Mouse (Mus musculus): Measurements from ENCODE around the gene Gm10260. TPM values are rescaled to one million over a fixed set of nuclear protein-coding genes. Genes with fewer than 3 reads are reported as not detected.

Gm10260 gene
- polyA plus RNA-seq, 1 experiment from 2014 or later, result 4.9 TPM

GRCm38 (mm10) chr13:97763436-97763835, 3.0 kb upstream of the Gm10260 start:
- Histone ChIP-seq H3K4me3 (ENCODE audit: low read depth, low read length) (no peak overlapping the region), H3K4me2 (ENCODE audit: low read depth, low read length) (no peak overlapping the region), H3K9ac (ENCODE audit: low read depth, low read length) (no peak overlapping the region), H3K4me1 (ENCODE audit: control insufficient read depth, low read depth, low read length) (peaks cover 26% of the 10 kb centered on the region), H3K27me3 (ENCODE audit: control insufficient read depth, insufficient read depth, low read depth, low read length) (no peaks in the 10 kb centered on the region), H3K36me3 (ENCODE audit: control insufficient read depth, insufficient read depth) (no peaks in the 10 kb centered on the region), H3K9me3 (replicated peaks; ENCODE audit: control insufficient read depth, low read length) (no peaks in the 10 kb centered on the region), H3K27ac (ENCODE audit: low read length) (no peak overlapping the region; the same call in 1 of the 2 replicates)
- no peak for ATAC-seq (ENCODE audit: low read depth)
- 81% methylated on average over 6 of the region's 6 CpGs for WGBS (ENCODE audit: insufficient replicate concordance)

- H3K4me1 ChIP-seq (ENCODE audit: control insufficient read depth, low read depth, low read length), result peaks cover 25% of the 10 kb centered on the region
- no peaks in the 10 kb centered on the region for H3K36me3 ChIP-seq (ENCODE audit: control insufficient read depth, insufficient read depth)
- no peak overlapping the region for H3K4me3 ChIP-seq (ENCODE audit: low read depth, low read length)
- no peak overlapping the region for H3K27ac ChIP-seq (ENCODE audit: low read length)
- H3K9ac ChIP-seq (ENCODE audit: low read depth, low read length), result no peak overlapping the region
- no peaks in the 10 kb centered on the region for H3K9me3 ChIP-seq (replicated peaks; ENCODE audit: control insufficient read depth, low read length)
- 65% methylated on average over 8 of the region's 8 CpGs for WGBS (ENCODE audit: insufficient replicate concordance)
- no peak overlapping the region for H3K4me2 ChIP-seq (ENCODE audit: low read depth, low read length)
- no peak for ATAC-seq (ENCODE audit: low read depth)
- no peaks in the 10 kb centered on the region for H3K27me3 ChIP-seq (ENCODE audit: control insufficient read depth, insufficient read depth, low read depth, low read length)
These were observed 1.7 kb upstream of the Gm10260 start for GRCm38 (mm10) chr13:97762121-97762520.

- Histone ChIP-seq H3K9me3 (replicated peaks; ENCODE audit: control insufficient read depth, low read length) (no peaks in the 10 kb centered on the region), H3K9ac (ENCODE audit: low read depth, low read length) (no peak overlapping the region), H3K4me1 (ENCODE audit: control insufficient read depth, low read depth, low read length) (peaks cover 2% of the 10 kb centered on the region; the same call in 1 of the 2 replicates), H3K27ac (ENCODE audit: low read length) (no peak overlapping the region; the same call in 1 of the 2 replicates), H3K4me2 (ENCODE audit: low read depth, low read length) (no peak overlapping the region), H3K4me3 (ENCODE audit: low read depth, low read length) (no peak overlapping the region), H3K36me3 (ENCODE audit: control insufficient read depth, insufficient read depth) (no peaks in the 10 kb centered on the region), H3K27me3 (ENCODE audit: control insufficient read depth, insufficient read depth, low read depth, low read length) (no peaks in the 10 kb centered on the region)
- ATAC-seq (ENCODE audit: low read depth), result no peak
- WGBS (ENCODE audit: insufficient replicate concordance), result 79% methylated on average over 4 of the region's 4 CpGs
These were observed 3.4 kb downstream of the Gm10260 start for GRCm38 (mm10) chr13:97757033-97757432.

DNA sequence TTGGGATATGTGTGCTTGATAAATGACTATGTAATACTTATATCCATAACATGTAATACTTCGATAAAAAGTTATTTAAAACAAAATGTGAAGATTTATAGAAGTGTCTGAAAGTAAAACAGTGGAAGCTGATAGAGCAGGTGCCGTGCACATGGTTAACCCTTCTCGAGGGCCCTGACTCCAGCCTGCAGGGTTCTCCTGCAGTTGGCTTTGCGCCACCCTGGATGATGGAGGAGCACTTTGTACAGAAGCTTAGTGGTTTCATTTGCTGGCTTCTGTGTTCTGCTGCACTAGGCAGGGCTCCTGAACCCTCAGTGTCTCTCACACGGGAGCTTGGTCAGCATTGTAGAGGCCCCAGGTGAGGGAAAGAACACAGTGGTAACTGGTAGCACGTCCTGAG, 4.3 kb downstream of the Gm10260 start:
- Histone ChIP-seq H3K4me3 (ENCODE audit: low read depth, low read length) (no peak overlapping the region), H3K9ac (ENCODE audit: low read depth, low read length) (no peak overlapping the region), H3K36me3 (ENCODE audit: control insufficient read depth, insufficient read depth) (no peaks in the 10 kb centered on the region), H3K4me2 (ENCODE audit: low read depth, low read length) (no peak overlapping the region), H3K27ac (ENCODE audit: low read length) (no peak overlapping the region), H3K27me3 (ENCODE audit: control insufficient read depth, insufficient read depth, low read depth, low read length) (no peaks in the 10 kb centered on the region), H3K9me3 (replicated peaks; ENCODE audit: control insufficient read depth, low read length) (no peaks in the 10 kb centered on the region), H3K4me1 (ENCODE audit: control insufficient read depth, low read depth, low read length) (peaks cover under 1% of the 10 kb centered on the region; the same call in 1 of the 2 replicates)
- 78% methylated on average over 6 of the region's 6 CpGs for WGBS (ENCODE audit: insufficient replicate concordance)
- ATAC-seq (ENCODE audit: low read depth), result no peak

DNA sequence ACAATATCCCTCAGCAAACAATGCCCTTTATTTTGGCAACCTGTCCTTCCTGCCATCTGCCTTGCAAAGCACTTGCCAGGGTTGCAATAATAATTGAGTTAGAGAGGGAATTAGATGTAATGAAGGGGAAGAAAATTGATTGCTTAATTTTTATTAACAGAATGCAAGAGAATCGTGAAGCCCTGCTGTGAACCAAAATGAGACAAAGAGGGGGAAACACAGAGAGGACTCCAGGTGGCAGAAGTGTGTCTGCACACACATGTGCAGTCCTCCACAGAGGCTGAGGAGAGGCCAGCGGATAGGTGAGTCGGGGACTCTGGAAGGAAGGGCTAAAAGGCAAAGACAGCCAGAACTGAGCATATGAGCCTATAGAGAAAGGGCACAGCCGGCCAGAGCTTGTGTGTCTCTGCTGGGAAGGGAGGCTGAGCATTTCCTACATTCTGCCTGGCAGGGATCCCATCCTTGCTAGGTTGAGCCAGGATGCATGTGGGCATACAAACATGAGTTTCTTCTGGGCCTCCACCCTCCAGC, 9.5 kb downstream of the Gm10260 start:
- Histone ChIP-seq H3K36me3 (ENCODE audit: control insufficient read depth, insufficient read depth) (no peaks in the 10 kb centered on the region), H3K9ac (ENCODE audit: low read depth, low read length) (no peak overlapping the region), H3K27ac (ENCODE audit: low read length) (no peak overlapping the region), H3K9me3 (replicated peaks; ENCODE audit: control insufficient read depth, low read length) (no peaks in the 10 kb centered on the region), H3K27me3 (ENCODE audit: control insufficient read depth, insufficient read depth, low read depth, low read length) (no peaks in the 10 kb centered on the region), H3K4me1 (ENCODE audit: control insufficient read depth, low read depth, low read length) (no peaks in the 10 kb centered on the region; the same call in 1 of the 2 replicates), H3K4me3 (ENCODE audit: low read depth, low read length) (no peak overlapping the region), H3K4me2 (ENCODE audit: low read depth, low read length) (no peak overlapping the region)
- no peak for ATAC-seq (ENCODE audit: low read depth)
- WGBS (ENCODE audit: insufficient replicate concordance), result 74% methylated on average over 4 of the region's 4 CpGs

- Histone ChIP-seq H3K27me3 (ENCODE audit: control insufficient read depth, insufficient read depth, low read depth, low read length) (no peaks in the 10 kb centered on the region), H3K36me3 (ENCODE audit: control insufficient read depth, insufficient read depth) (no peaks in the 10 kb centered on the region), H3K4me3 (ENCODE audit: low read depth, low read length) (no peak overlapping the region), H3K9me3 (replicated peaks; ENCODE audit: control insufficient read depth, low read length) (no peaks in the 10 kb centered on the region), H3K4me2 (ENCODE audit: low read depth, low read length) (no peak overlapping the region), H3K4me1 (ENCODE audit: control insufficient read depth, low read depth, low read length) (peaks cover 23% of the 10 kb centered on the region), H3K9ac (ENCODE audit: low read depth, low read length) (no peak overlapping the region), H3K27ac (ENCODE audit: low read length) (no peak overlapping the region)
- WGBS (ENCODE audit: insufficient replicate concordance), result 71% methylated on average over 20 of the region's 20 CpGs
- no peak for ATAC-seq (ENCODE audit: low read depth)
These were observed 13.2 kb downstream of the Gm10260 start for GRCm38 (mm10) chr13:97747037-97747860.

DNA sequence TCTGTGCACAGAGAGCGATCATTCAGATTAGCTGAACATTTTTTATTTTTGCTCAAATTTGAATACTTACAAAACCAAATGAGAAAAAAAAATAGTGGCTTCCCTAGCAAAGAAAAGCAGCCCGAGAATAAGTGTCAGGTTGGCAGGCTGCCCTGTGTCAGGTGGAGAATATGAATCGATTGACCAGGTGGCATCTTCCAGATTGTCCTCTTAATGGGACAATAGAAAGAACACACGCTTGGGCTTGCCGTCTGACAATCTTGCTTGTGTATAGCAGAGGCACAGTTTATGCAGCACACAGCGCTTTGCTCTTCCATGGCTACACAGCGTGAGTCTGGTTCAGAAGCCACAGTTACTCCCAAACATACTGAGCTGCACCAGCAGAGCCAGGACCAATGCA, 15.8 kb downstream of the Gm10260 start:
- Histone ChIP-seq H3K9me3 (replicated peaks; ENCODE audit: control insufficient read depth, low read length) (no peaks in the 10 kb centered on the region), H3K4me1 (ENCODE audit: control insufficient read depth, low read depth, low read length) (peaks cover 30% of the 10 kb centered on the region), H3K27ac (ENCODE audit: low read length) (no peak overlapping the region), H3K4me2 (ENCODE audit: low read depth, low read length) (no peak overlapping the region), H3K9ac (ENCODE audit: low read depth, low read length) (no peak overlapping the region), H3K4me3 (ENCODE audit: low read depth, low read length) (no peak overlapping the region), H3K27me3 (ENCODE audit: control insufficient read depth, insufficient read depth, low read depth, low read length) (no peaks in the 10 kb centered on the region), H3K36me3 (ENCODE audit: control insufficient read depth, insufficient read depth) (no peaks in the 10 kb centered on the region)
- WGBS (ENCODE audit: insufficient replicate concordance), result 84% methylated on average over 7 of the region's 7 CpGs
- ATAC-seq (ENCODE audit: low read depth), result no peak

GRCm38 (mm10) chr13:97744036-97744435, 16.4 kb downstream of the Gm10260 start:
- Histone ChIP-seq H3K36me3 (ENCODE audit: control insufficient read depth, insufficient read depth) (no peaks in the 10 kb centered on the region), H3K9ac (ENCODE audit: low read depth, low read length) (peak overlapping the region; percentile 40), H3K27me3 (ENCODE audit: control insufficient read depth, insufficient read depth, low read depth, low read length) (no peaks in the 10 kb centered on the region), H3K9me3 (replicated peaks; ENCODE audit: control insufficient read depth, low read length) (no peaks in the 10 kb centered on the region), H3K4me3 (ENCODE audit: low read depth, low read length) (no peak overlapping the region), H3K4me2 (ENCODE audit: low read depth, low read length) (peak overlapping the region; percentile 54), H3K4me1 (ENCODE audit: control insufficient read depth, low read depth, low read length) (peaks cover 30% of the 10 kb centered on the region), H3K27ac (ENCODE audit: low read length) (peak overlapping the region; percentile 79)
- 30% methylated on average over 2 of the region's 2 CpGs for WGBS (ENCODE audit: insufficient replicate concordance)
- ATAC-seq (ENCODE audit: low read depth), result no peak

All from liver, embryonic 16.5 days (tissue).